Mouse (Mus musculus): ENCODE measurements around the gene Hoxd11.

- no peak for TF ChIP-seq CTCF (IDR thresholded peaks at IDR 0.05; ENCODE audit: borderline replicate concordance, control insufficient read depth, extremely low read depth, insufficient read depth, low read length, poor library complexity)
- no peak for TF ChIP-seq POLR2A (IDR thresholded peaks at IDR 0.05; ENCODE audit: control insufficient read depth, extremely low read depth, insufficient read depth, low read length, poor library complexity)
These were observed 24.5 kb upstream of the Hoxd11 start for GRCm38 (mm10) chr2:74654743-74655419.
